Mouse (Mus musculus): ENCODE measurements around the gene Egfr.

Egfr gene

GRCm38 (mm10) chr11:16752007-16752348, at the start of gene Egfr:
Gene Egfr (plus strand): TSS chr11:16752203.
- DNase-seq (ENCODE audit: low spot score in 2 of 2), result peak in 1 of 2 experiments; percentile 5

DNA sequence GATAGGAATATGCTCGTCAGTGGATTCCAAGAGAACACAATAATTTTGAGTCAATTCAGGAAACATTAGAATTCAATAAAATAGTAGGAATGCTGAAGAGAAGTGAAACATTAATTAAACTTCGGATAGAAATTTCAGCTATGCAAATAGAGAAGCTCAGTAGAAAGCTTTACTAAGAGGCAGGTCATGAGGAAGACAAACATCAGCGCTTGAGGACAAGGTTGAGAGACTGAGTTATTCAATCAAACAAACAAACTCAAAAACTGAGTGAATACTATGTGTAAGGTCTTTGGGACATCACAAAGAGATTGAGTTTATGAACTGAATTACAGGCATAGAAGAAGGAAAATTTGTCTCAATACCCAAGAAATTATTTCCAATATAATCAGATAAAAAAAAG, 48.8 kb upstream of the Egfr start:
- no peak for DNase-seq (ENCODE audit: low spot score in 2 of 2)

DNA sequence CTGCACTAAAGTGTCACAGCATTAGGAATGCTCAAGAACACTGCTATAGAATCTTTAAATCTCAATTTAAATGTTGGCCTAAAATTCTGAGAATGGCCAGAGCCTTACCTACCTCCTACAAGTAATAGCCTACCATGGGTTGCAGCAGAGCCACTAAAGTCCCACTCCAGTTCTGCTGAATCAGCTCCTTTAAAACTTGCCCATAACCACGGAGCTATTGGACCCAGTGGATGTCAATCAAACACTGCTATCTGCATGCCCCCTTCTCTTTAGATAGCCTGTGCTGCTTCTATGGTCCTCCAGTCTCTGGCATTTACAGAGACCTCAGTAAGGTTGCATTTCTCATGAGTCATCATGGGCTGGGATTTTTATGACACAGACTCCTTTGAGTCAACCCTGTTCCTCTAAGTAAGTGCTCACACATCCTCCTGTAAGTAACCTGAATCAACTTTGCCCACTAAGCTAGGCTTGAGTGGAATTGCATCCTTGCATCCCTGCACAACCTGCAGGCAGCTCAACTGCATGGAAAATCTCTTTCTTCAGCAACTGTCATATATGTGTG, 16.8 kb upstream of the Egfr start:
- no peak for DNase-seq (ENCODE audit: low spot score in 2 of 2)

- no peak for DNase-seq (ENCODE audit: low spot score in 2 of 2)
Measured at GRCm38 (mm10) chr11:16737323-16737722, 14.7 kb upstream of the Egfr start.

DNA sequence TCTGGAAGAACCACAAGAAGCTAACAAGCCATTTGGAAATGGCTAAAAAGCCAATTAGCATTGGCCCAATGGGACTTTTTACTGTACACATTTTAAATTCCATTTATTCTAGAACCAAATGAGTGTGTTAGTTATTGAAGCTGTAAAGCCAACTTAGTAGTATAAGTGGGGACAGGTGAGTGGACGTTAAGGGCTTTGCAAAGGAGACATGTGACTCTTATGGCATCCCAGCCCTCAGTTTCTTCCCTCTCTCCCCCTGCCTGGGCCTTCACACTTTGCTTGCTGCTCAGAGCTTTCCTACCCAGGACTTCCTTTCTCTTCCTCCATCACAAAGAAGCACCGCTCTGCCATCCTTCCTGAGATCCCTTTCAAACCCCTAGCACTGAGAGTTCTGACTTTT, 13.3 kb upstream of the Egfr start:
- DNase-seq (ENCODE audit: low spot score in 2 of 2), result no peak

- no peak for DNase-seq (ENCODE audit: low spot score in 2 of 2)
Measured at GRCm38 (mm10) chr11:16739155-16739554, 12.8 kb upstream of the Egfr start.

GRCm38 (mm10) chr11:16740691-16741611, 11.1 kb upstream of the Egfr start:
- no peak for DNase-seq (ENCODE audit: low spot score in 2 of 2)

- no peak for DNase-seq (ENCODE audit: low spot score in 2 of 2)
Measured at GRCm38 (mm10) chr11:16742251-16742650, 9.8 kb upstream of the Egfr start.

GRCm38 (mm10) chr11:16742821-16743220, 9.2 kb upstream of the Egfr start:
- no peak for DNase-seq (ENCODE audit: low spot score in 2 of 2)

DNA sequence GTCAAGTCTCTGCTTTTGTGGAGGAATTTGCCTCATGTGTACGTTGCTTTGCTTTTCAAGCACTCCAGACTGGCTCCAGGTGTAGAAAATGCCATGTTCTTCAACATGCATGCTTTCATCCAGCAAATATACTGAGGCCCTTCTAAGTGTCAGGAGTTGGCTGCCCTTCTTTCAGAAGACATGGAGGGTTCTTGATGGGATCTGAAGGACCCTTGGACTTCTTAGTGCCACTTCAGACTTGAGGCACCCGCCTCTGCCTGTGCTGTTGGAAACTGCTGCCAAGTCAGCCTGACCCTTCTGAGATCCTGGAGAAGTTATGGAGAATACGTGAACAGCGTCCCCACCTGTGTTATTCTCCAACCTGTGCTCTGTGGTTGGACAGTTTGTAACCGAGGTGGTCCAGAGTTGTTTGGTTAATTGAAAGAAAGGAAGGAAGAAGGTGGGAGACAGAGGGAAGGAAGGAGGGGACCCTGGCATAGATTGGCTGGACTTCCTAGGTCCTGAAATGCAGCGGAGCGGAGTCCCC, 483 bp upstream of the Egfr start:
- no peak for DNase-seq (ENCODE audit: low spot score in 2 of 2)

- no peak for DNase-seq (ENCODE audit: low spot score in 2 of 2)
Measured at GRCm38 (mm10) chr11:16752349-16753153, 548 bp downstream of the Egfr start.

- no peak for DNase-seq (ENCODE audit: low spot score in 2 of 2)
Measured at GRCm38 (mm10) chr11:16753154-16754040, 1.4 kb downstream of the Egfr start.

DNA sequence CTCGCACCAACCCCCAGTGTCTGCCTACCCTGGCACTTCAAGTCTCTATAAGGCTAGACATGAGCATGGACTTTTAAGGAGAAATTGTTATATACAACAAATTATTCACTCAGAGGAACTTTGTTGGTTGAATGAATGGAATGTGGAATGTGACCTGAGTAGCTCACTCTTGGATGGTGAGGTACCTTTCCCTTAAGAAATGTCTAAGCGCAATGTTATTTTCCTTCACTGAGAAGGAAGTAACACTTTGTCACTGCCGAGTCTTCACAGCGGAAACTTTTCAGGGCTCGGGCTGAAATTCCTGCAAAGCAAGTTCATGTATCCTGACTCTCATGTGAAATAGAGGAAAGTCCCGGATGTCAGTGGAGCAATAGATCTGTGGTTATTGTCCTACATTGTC, 7.9 kb downstream of the Egfr start:
- no peak for DNase-seq (ENCODE audit: low spot score in 2 of 2)

- DNase-seq (ENCODE audit: low spot score in 2 of 2), result no peak
Measured at GRCm38 (mm10) chr11:16761184-16761583, 9.2 kb downstream of the Egfr start.

GRCm38 (mm10) chr11:16766038-16766815, 14.2 kb downstream of the Egfr start:
- no peak for DNase-seq (ENCODE audit: low spot score in 2 of 2)

DNA sequence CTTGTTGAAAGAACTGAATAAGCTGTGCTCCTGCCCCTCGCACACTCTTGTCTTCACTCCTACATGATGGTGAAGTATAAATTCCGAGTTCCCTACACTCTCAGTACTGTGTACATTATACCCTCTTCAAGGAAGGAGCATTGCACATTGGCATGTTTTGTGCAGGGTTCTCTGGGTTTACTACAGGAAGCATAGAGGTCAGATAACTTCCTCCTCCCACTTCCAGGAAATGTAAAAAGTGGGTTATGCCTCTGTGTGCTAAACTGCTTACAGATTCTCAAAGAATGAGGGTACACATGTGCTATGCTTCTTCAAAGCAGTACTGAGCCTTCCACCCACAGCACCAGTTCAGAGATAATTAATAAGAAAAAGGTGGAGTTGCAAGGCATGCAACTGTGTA, 16.0 kb downstream of the Egfr start:
- no peak for DNase-seq (ENCODE audit: low spot score in 2 of 2)

DNA sequence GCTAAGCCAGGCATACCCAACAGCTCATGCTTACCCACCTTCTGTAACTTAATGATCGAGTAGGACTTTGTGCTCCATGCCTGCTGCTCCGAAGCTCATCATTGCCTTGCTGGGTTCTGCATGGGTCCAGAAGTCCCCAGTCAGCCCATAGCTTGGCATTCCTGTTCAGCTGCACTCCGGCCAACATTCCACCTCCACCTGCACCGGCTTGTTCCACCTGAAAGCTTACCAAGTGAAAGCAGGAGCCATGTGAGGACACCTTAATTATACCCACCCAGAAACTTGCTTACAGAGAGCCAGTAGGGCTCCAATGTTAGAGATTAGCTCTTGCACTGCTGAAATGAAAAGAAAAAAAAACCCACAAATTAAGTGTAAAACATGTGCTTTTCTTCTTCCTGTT, 17.3 kb downstream of the Egfr start:
- DNase-seq (ENCODE audit: low spot score in 2 of 2), result no peak

DNA sequence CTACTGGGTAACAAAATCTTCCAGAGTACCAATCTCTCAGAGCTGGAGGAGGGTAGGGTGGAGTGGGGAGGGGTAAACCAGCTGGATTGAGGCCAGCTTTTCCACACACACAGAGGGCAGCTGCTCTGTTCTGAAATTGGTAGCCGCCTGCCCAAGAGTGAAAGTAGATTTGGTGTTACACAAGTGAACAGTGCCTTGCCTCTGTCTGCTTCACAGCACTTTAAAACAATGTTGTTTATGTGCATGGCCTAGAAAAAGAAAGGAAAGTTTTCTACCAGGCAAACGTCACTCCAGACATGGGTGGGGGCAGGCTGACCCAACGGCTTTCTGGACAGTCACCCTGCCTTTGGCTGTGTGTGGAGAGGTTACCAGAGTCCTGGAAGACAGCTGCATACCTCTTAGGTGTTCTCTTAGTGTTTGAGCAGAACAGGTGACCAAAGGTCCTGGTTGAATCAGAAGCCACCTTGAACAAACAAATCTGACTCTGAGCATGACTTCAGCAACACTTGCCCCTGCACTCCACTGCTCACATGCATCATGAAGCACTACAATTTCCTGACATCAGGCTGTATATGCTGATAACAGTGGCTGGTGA, 17.8 kb downstream of the Egfr start:
- DNase-seq (ENCODE audit: low spot score in 2 of 2), result no peak

DNA sequence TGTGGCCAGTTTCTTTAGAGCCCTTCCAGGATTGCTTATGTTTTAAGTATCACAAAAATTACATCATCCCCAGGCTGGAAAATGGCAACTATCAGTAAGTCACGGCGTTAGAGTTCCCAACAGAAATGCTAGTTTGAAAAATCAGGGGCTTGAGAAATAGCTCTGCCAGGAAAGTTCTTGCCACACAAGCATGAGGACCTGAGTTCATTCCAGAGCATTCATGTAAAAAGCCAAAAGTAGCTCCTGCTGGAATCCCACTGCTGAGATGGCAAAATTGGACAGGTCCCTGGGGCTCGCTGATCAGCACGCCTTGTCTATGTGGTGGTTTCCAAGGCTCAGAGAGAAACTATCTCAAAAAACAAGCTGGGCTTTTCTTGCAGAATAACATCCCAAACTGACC, 19.0 kb downstream of the Egfr start:
- no peak for DNase-seq (ENCODE audit: low spot score in 2 of 2)

- no peak for DNase-seq (ENCODE audit: low spot score in 2 of 2)
Measured at GRCm38 (mm10) chr11:16772717-16773116, 20.7 kb downstream of the Egfr start.
